Mouse (Mus musculus) left cerebral cortex, postnatal 4 days (tissue): ENCODE data around the gene Sdf2. TPM values are rescaled to one million over a fixed set of nuclear protein-coding genes. Genes with fewer than 3 reads are reported as not detected.

Experiments
- DNase-seq: peaks from one replicate; pipeline ENCODE4 v3.0.0-alpha.2; 2022
- intact Hi-C: fragments of 180-260 bp; cut with DNase I; formaldehyde crosslinking; loops from one replicate; pipeline ENCODE4 v1.15.1; 2025
- total RNA-seq, 2 experiments: library from RNA; stranded (reverse); gene quantifications; 2 replicates each; pipeline ENCODE4 v1.2.3; 2021

Gene Sdf2
- 10 to 100 TPM; 50.2 to 58.7 TPM for total RNA-seq

DNA sequence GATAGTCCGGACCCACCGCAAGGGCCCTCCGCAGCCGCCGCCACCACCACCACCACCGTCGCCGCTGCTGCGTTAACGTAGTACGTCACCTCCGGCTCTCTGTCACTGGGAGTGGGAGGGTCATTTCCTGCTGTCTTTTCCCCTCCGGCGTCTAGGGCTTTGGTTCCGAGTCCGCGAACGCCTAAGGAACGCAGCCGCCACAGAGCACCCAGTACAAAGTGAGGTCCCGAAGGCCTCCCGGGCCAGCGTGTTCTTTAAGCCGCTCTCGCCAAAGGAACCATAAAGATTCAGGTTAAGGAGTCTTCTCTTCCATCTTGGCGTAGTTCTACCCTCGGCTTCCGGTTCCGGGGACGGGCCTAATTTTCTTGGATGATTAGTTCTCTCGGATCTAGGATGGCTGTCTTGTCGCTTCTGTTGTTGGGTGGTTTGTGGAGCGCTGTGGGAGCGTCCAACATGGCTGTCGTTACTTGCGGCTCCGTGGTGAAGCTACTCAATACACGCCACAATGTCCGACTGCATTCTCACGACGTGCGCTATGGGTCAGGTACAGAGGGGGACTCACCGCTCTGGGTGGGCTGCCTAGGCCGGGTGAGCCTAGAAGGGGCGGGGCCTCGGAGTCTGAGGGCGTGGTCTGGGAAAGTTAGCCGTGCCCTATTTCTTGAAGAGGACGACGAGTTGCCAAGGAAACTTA, at the start of gene Sdf2, which contains the start of gene Supt6:
TSS of gene Sdf2 (plus strand) at position 120 of the 691 bp plus-strand sequence.
TSS of gene Supt6 (minus strand) at position 361 of the 691 bp plus-strand sequence.
- intact Hi-C loops, result no loop called here
- DNase-seq, result peak; percentile 77

- no peak for DNase-seq
- intact Hi-C loops, result no loop called here
Observed at GRCm38 (mm10) chr11:78202372-78202771, 43.2 kb upstream of the Sdf2 start.

DNA sequence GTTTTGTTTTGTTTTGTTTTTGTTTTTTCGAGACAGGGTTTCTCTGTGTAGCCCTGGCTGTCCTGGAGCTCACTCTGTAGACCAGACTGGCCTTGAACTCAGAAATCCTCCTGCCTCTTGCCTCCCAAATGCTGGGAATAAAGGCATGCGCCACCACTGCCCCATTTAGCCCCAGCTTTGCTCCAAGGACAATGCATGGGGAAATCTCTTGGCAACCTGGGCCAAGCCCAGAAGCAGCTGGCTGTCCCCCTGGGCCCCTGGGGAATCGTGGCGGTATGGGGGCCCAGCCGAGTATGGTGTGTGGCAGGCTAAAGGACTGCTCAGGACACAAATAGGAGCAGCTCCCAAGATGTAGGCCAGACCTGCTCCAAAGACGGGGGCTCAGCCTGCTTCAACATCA, 41.3 kb upstream of the Sdf2 start:
- intact Hi-C loops, result no loop called here

DNA sequence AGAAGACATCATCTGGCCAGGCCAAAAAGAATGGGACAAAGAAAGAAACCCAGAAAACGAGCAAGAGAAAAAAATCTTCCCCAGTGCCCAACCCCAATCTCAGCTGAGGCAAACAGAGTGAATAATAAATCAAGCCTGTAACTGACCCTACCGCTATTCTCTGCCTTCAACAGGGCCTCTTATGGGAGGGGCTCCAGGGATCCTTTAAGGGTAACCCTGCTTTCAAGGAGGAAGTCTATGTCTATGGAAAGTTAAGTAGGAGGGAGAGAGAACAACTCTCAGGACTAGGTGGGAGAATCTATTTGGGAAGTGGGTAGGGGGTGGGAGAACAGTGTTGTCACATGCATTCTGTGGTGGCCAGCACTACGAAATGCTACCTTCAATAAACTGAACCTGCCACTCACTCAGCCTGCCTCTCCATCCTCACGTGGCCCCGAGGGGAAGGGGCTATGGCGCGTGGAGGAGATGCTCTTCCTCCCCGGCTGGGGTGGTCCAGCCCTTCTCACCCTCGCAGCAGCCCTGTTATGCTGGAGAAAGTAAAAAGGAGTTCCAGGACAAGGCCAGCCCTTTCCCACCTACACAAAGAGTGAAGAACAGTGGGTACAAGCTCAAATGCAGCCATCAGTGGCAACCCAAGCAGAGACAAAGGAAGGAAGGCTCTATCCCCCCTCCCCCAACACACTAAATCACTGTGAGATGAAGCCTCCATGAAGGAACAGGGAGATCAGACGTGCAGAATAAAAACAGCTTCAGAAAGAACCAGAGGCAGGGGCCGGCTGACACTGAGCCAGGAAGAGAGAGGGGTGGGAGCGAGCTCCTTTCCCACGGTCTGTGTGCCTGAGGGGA, 40.0 kb upstream of the Sdf2 start:
- intact Hi-C loops, result no loop called here
- DNase-seq, result no peak

More for the DNA sequence above, 41.3 kb upstream of the Sdf2 start:
- DNase-seq, result no peak

DNA sequence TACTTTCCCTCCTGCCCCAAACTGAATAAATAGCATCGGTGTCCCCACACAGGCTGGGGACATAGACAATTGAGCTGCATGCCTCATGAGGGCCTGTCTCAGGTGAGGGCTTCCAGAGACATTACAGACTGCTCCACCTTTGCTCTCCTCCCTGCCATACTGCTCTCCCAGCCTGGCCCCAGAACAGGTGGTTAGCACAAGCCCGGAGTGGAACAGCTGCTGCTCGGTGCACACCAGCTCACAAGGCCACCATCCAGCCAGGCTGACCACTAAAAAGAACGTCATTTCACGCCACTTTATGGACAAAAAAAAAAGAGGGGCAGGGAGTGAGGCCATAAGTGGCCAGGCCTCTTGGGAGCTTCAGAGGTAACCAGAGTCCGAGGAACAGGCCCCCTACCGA, 38.4 kb upstream of the Sdf2 start:
- intact Hi-C loops, result no loop called here
- DNase-seq, result no peak

DNA sequence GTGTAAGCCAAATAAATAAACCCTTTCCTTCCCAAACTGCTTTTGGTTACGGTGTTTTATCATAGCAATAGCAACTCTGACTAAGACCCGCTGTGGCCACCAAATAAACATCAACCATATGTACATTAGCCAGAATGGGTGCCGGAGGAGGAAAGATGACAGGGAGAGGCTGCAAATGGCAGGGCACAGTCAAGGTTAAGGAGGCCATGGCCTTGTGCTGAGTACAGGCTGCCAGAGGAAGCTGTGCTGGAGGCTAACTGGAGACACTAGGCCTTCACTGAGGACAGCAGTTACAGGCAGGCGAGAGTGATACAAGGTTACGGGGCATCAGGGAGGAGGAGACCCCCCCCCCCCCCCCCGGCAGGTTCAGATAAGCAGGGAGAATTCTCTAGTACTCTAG, 35.7 kb upstream of the Sdf2 start:
- DNase-seq, result no peak
- intact Hi-C loops, result no loop called here

- DNase-seq, result no peak
- intact Hi-C loops, result no loop called here
Observed at GRCm38 (mm10) chr11:78210615-78211014, 34.9 kb upstream of the Sdf2 start.

GRCm38 (mm10) chr11:78211513-78211912, 34.0 kb upstream of the Sdf2 start:
- intact Hi-C loops, result no loop called here
- DNase-seq, result no peak

GRCm38 (mm10) chr11:78213086-78213817, 32.3 kb upstream of the Sdf2 start:
- no peak for DNase-seq
- intact Hi-C loops, result no loop called here

DNA sequence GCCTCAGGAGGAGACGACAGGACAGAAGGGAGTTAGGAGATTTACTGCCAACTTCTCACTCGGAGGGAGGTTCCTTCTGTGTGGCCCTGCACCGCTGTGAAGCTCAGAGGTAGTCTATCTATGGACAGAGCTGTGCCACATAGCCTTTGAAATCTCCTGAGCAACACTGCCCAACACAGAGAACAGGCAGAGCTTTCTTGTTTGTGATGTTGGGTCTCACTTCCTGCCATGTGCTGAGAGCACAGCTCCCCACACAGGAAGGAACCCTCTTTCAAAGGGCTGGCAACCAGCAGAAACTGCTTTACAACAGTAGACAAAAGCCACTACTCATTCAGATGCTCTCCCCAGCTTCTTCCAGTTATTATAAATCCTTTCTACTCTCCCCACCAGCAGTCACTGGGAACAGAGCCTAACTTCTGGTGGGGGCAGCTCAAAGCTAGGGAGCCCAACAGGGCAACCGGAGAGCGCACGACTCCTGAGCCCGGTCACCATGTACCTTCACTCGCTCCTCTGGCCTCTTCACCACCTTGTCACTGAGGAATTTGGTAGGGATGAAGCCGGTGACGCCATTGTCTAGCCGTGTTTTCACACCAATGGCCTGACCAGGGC, 29.7 kb upstream of the Sdf2 start:
- DNase-seq, result peak; percentile 29
- intact Hi-C loops, result no loop called here

- intact Hi-C loops, result loop anchor here (5.0 kb wide), 1 partner anchor 44 kb away; no protein-coding TSS in a partner anchor
- no peak for DNase-seq
Observed at GRCm38 (mm10) chr11:78223586-78223985, 22.0 kb upstream of the Sdf2 start.

- DNase-seq, result no peak
- intact Hi-C loops, result no loop called here
Observed at GRCm38 (mm10) chr11:78231518-78231917, 14.0 kb upstream of the Sdf2 start.

DNA sequence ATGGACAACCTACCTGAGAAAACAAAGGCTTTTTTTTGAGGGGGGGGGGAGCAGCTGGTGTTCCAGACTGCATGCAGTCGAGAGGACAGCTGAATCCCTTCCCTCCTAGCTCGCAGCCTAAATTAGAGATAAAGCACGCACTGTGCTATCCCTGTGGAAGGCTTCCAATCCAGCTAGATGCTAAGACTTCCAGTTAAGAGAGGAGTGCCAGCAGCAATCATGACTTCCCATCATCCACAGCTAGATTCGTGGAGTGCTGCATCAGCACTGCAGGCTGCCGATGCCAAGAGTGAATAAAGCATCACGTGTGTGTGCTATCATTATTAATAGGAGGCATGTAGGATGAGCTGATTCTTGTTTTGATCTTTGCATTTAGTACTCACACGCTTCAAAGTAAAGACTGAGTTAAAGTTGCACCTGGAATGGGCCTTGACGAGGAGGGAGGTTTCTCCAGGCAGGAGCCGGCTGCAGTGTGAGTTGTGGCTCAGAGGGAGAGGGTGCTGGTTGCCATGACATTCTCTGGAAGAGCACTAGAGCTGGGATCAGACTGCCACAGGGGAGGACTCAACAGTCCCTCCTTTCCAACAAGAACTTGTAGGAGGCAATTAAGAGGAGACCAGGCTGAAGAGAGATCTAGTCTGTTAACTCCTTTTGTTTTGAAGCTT, 5.2 kb upstream of the Sdf2 start:
- intact Hi-C loops, result no loop called here
- DNase-seq, result no peak

DNA sequence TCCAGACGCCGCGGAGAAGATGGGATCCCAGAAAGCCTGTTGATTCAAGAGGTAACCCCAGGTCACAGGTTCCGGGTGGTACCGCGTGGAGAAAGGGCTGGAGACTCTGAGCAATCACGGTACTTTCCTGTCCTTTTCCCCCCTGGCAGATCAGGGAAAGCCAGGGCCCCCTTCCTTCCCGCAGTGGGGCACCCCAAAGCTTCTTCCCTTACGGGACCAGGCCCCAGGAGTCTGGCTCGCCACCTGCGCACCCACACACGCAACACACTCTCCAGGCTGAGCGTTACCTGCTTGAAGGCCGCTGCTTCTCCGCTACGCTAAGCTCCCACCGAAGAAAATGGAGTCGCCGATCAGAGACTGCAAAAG, 302 bp upstream of the Sdf2 start:
- intact Hi-C loops, result no loop called here
- DNase-seq, result no peak

DNA sequence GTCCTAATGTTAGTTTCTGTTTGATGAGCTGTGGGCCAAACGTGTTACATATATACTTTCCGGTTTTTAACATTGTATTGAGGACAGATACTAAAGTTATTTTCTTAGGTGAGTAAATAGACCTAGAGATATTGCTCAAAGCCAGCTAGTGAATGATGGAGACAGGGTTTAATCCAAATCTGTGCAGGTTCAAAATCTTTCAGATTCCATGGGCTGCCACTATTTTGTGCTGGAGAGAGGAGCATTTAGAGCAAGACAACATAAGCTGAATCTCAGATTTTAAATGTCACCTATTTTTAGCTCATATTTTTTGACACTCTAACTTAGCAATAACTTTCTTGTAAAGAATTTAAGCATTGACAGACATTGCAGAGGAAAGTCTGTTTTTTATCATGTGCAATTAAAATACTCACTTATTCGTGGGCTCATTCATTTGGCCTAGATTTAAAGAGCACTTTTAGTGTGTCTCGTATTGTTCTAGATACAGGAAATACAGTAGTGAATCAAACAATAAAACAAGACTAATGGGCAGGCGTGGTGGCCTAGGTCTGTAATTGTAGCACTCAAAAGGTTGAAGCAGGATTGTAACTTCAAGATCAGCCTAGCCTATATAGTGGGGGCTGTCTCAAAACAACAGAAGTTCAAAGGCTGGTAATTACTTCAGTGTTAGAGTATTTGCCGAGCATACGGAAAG, 919 bp downstream of the Sdf2 start:
- intact Hi-C loops, result no loop called here
- DNase-seq, result no peak

DNA sequence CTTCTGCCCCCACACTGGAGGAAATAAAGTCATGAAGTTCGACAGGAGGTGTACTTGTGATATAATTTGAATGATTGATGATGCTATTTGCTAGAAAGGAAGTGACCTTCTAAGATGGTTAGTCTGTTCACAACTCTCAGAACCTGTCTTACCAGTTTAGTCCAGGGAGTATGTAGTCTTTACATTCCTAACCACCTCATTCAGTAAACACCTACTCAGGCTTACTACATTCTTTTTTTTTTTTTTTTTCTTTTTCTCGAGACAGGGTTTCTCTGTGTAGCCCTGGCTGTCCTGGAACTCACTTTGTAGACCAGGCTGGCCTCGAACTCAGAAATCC, 1.4 kb downstream of the Sdf2 start:
- intact Hi-C loops, result no loop called here
- DNase-seq, result no peak

- intact Hi-C loops, result no loop called here
- no peak for DNase-seq
Observed at GRCm38 (mm10) chr11:78247727-78248140, 2.2 kb downstream of the Sdf2 start.

- no peak for DNase-seq
- intact Hi-C loops, result no loop called here
Observed at GRCm38 (mm10) chr11:78256618-78257017, 11.1 kb downstream of the Sdf2 start.

DNA sequence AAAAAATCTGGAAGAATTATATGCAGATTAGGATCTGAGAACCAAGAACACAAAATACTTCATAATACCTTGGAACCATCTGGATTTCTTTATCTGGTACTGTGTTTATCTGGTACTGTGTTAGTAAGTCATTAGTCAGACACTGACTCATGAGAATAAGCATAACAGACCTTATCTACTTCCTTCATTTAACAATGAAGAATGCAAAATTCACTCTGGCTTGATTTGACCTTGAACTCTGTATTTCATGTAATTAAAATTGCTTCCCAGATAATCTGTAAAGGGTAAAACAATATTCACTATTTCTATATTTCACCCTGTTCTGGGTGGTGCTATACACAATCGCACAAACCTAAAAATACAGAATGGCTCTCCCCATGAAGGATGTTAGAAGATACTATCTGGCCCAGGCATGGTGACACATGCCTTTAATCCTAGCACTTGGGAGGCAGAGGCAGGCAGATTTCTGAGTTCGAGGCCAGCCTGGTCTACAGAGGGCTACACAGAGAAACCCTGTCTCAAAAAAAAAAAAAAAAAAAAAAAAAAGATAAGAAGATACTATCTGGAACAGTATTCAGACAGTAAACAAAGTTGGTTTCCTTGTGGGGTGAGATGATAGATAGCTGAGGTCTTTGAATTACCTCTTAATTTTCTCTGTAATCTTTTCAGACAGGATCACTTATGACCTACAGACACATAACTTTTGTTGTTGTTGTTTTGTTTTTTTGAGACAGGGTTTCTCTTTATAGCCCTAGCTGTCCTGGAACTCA, 15.1 kb downstream of the Sdf2 start:
- DNase-seq, result no peak
- intact Hi-C loops, result no loop called here
